Mouse (Mus musculus): ENCODE results near the gene Cpb2.

Cpb2 gene

GRCm38 (mm10) chr14:75242087-75242486 lies at the start of gene Cpb2:
Gene Cpb2, plus strand, starts transcription at chr14:75242287.
- DNase-seq = peak; percentile 22 to 40

GRCm38 (mm10) chr14:75192427-75192826 lies 49.7 kb upstream of the Cpb2 start:
- no peak for DNase-seq

- no peak for DNase-seq
Observed at GRCm38 (mm10) chr14:75192858-75193257, 49.2 kb upstream of the Cpb2 start.

- no peak for DNase-seq
Observed at GRCm38 (mm10) chr14:75195530-75195929, 46.6 kb upstream of the Cpb2 start.

GRCm38 (mm10) chr14:75197027-75197426 lies 45.1 kb upstream of the Cpb2 start:
- peak; percentile 66 for DNase-seq

GRCm38 (mm10) chr14:75197660-75198059 lies 44.4 kb upstream of the Cpb2 start:
- DNase-seq = no peak

GRCm38 (mm10) chr14:75205363-75206051 lies 36.6 kb upstream of the Cpb2 start:
- DNase-seq = no peak

GRCm38 (mm10) chr14:75206307-75206706 lies 35.8 kb upstream of the Cpb2 start:
- DNase-seq = no peak

- DNase-seq = no peak
Observed at GRCm38 (mm10) chr14:75208572-75209151, 33.4 kb upstream of the Cpb2 start.

GRCm38 (mm10) chr14:75213752-75214151 lies 28.3 kb upstream of the Cpb2 start:
- DNase-seq = no peak

GRCm38 (mm10) chr14:75218843-75219242 lies 23.2 kb upstream of the Cpb2 start:
- no peak for DNase-seq

GRCm38 (mm10) chr14:75219250-75219913 lies 22.7 kb upstream of the Cpb2 start:
- DNase-seq = no peak

- no peak for DNase-seq
Observed at GRCm38 (mm10) chr14:75222386-75222785, 19.7 kb upstream of the Cpb2 start.

GRCm38 (mm10) chr14:75227453-75228084 lies 14.5 kb upstream of the Cpb2 start:
- no peak for DNase-seq

GRCm38 (mm10) chr14:75229834-75230233 lies 12.3 kb upstream of the Cpb2 start:
- DNase-seq = peak in 1 of 2 experiments; percentile 19

GRCm38 (mm10) chr14:75233070-75233469 lies 9.0 kb upstream of the Cpb2 start:
- no peak for DNase-seq

GRCm38 (mm10) chr14:75235552-75235951 lies 6.5 kb upstream of the Cpb2 start:
- DNase-seq = peak; percentile 16 to 43

- DNase-seq = peak; percentile 37 to 57
Observed at GRCm38 (mm10) chr14:75235955-75236635, 6.0 kb upstream of the Cpb2 start.

- DNase-seq = no peak
Observed at GRCm38 (mm10) chr14:75236636-75237003, 5.5 kb upstream of the Cpb2 start.

GRCm38 (mm10) chr14:75237096-75237495 lies 5.0 kb upstream of the Cpb2 start:
- DNase-seq = no peak

GRCm38 (mm10) chr14:75238054-75238692 lies 3.9 kb upstream of the Cpb2 start:
- DNase-seq = no peak
